Mouse (Mus musculus): ENCODE measurements around the gene Dld.

DNA sequence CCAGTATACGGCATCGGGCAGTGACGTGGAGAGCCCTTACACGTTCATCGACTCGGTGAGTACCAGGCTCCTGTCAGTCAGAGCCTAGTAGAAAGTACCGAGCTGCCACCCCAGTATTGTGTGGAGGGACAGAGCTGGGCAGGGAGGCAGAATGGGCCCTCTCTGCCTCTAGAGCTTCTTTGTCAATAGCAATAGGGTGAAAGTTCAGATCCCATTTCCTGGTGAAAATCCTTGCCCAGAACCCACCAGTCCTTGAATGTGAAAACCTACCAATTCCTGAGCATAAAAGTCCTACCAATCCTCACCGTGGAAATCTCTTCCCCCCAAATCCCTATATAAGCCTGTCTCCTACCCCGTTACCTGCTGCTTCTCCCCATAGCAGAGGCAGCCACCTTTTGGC lies 51.0 kb downstream of the Dld start:
- no peak for TF ChIP-seq POLR2A (IDR thresholded peaks at IDR 0.05; ENCODE audit: insufficient read length, low read depth)
- no peak for TF ChIP-seq TCF12 (IDR thresholded peaks at IDR 0.05; ENCODE audit: insufficient read depth, poor library complexity, severe bottlenecking)
- TF ChIP-seq SRF (IDR thresholded peaks at IDR 0.05; ENCODE audit: control insufficient read depth, insufficient read length, low read depth): no peak
- no peak for TF ChIP-seq POLR2AphosphoS2 (IDR thresholded peaks at IDR 0.05; ENCODE audit: insufficient read length, low read depth)
- TF ChIP-seq MYOD1 (IDR thresholded peaks at IDR 0.05; ENCODE audit: control insufficient read depth in 1 of 3, insufficient read length in 2 of 3, low read depth in 2 of 3): no peak

Measured in myocyte (in vitro differentiated cells).